Mouse (Mus musculus) neural tube, embryonic 13.5 days (tissue): ENCODE data around the gene Ube2c. TPM values are rescaled to one million over a fixed set of nuclear protein-coding genes. Genes with fewer than 3 reads are reported as not detected.

Source experiments
- ATAC-seq: fragments of 200-750 bp; cut with Nextera tagmentation; 2 replicates; pipeline ENCODE4 v1.8.0; 2017; ENCODE audit warnings: low read depth, mild to moderate bottlenecking, moderate TSS enrichment, moderate library complexity
- H3K27ac ChIP-seq: fragments of 300-500 bp; sonication (generic); replicated peaks from 2 replicates; pipeline ENCODE4 v1.5.1; 2015; ENCODE audit warnings: moderate library complexity, mild to moderate bottlenecking, inconsistent platforms
- H3K27me3 ChIP-seq: fragments of 300-500 bp; sonication (generic); 2 replicates; pipeline ENCODE4 v1.6.1; 2015; ENCODE audit warnings: mild to moderate bottlenecking, inconsistent platforms
- H3K36me3 ChIP-seq: fragments of 300-500 bp; sonication (generic); 2 replicates; pipeline ENCODE4 v1.6.1; 2015; ENCODE audit warnings: mild to moderate bottlenecking, inconsistent platforms
- H3K4me1 ChIP-seq: fragments of 300-500 bp; sonication (generic); replicated peaks from 2 replicates; pipeline ENCODE4 v1.6.1; 2015; ENCODE audit warnings: inconsistent platforms
- H3K4me2 ChIP-seq: fragments of 300-500 bp; sonication (generic); 2 replicates; pipeline ENCODE4 v1.6.1; 2015; ENCODE audit warnings: inconsistent platforms, mild to moderate bottlenecking, moderate library complexity
- H3K4me3 ChIP-seq: fragments of 300-500 bp; sonication (generic); 2 replicates; pipeline ENCODE4 v1.5.1; 2015; ENCODE audit warnings: mild to moderate bottlenecking, inconsistent platforms
- H3K9ac ChIP-seq: fragments of 300-500 bp; sonication (generic); 2 replicates; pipeline ENCODE4 v1.6.1; 2015; ENCODE audit warnings: moderate library complexity, mild to moderate bottlenecking, inconsistent platforms
- H3K9me3 ChIP-seq: fragments of 300-500 bp; sonication (generic); 2 replicates; pipeline ENCODE4 v1.6.1; 2016; ENCODE audit warnings: inconsistent platforms
- WGBS: fragments of 180-500 bp; shearing (Covaris S2); methylation state at CpG from one replicate; pipeline ENCODE4 v1.1.7; 2015; 5-methylcytosine and 5-hydroxymethylcytosine counted together
- polyA plus RNA-seq: library from polyadenylated mRNA; unstranded; fragments of >200 nt; fragmentation: Nextera tagmentation; extraction: Ambion mirVana; gene quantifications from 2 replicates; pipeline ENCODE4 v1.2.1, GENCODE M21; 2015

Ube2c gene
- polyA plus RNA-seq, 1 experiment from 2014 or later = 80.8 TPM

GRCm38 (mm10) chr2:164767812-164768540 is 1.7 kb upstream of the Ube2c start:
- Histone ChIP-seq H3K36me3 (peaks cover 48% of the 10 kb centered on the region), H3K27me3 (no peaks in the 10 kb centered on the region), H3K9me3 (no peaks in the 10 kb centered on the region), H3K9ac (no peak overlapping the region), H3K4me2 (no peak overlapping the region), H3K4me1 (peaks cover 26% of the 10 kb centered on the region), H3K4me3 (no peak overlapping the region), H3K27ac (no peak overlapping the region)
- no peak for ATAC-seq
- WGBS = 96% methylated on average over 15 of the region's 15 CpGs

GRCm38 (mm10) chr2:164770279-164770678 is 581 bp downstream of the Ube2c start:
- Histone ChIP-seq H3K27ac (no peak overlapping the region), H3K4me2 (peak overlapping the region; percentile 97), H3K27me3 (no peaks in the 10 kb centered on the region), H3K4me1 (peaks cover 26% of the 10 kb centered on the region), H3K4me3 (peak overlapping the region; percentile 67), H3K9ac (peak overlapping the region; percentile 70), H3K36me3 (peaks cover 32% of the 10 kb centered on the region), H3K9me3 (no peaks in the 10 kb centered on the region)
- ATAC-seq = peak; percentile 3; the same call in 1 of the 2 replicates
- WGBS = 4% methylated on average over 15 of the region's 15 CpGs

- peaks cover 26% of the 10 kb centered on the region for H3K4me1 ChIP-seq
- H3K4me3 ChIP-seq = peak overlapping the region; percentile 67
- H3K9ac ChIP-seq = peak overlapping the region; percentile 70; the same call in 1 of the 2 replicates
- no peak for ATAC-seq
- H3K36me3 ChIP-seq = peaks cover 24% of the 10 kb centered on the region
- no peak overlapping the region for H3K27ac ChIP-seq
- WGBS = 83% methylated on average over 8 of the region's 8 CpGs
- peak overlapping the region; percentile 97 for H3K4me2 ChIP-seq
- H3K27me3 ChIP-seq = no peaks in the 10 kb centered on the region
- no peaks in the 10 kb centered on the region for H3K9me3 ChIP-seq
These were observed 1.4 kb downstream of the Ube2c start for GRCm38 (mm10) chr2:164771123-164771522.

- 77% methylated on average over 14 of the region's 14 CpGs for WGBS
- Histone ChIP-seq H3K4me2 (no peak overlapping the region), H3K27ac (no peak overlapping the region)
These were observed 3.7 kb downstream of the Ube2c start for GRCm38 (mm10) chr2:164773229-164773988.

GRCm38 (mm10) chr2:164773989-164774364 is 4.3 kb downstream of the Ube2c start:
- ATAC-seq = no peak
- Histone ChIP-seq H3K4me2 (no peak overlapping the region), H3K4me1 (peaks cover 26% of the 10 kb centered on the region), H3K9me3 (no peaks in the 10 kb centered on the region), H3K9ac (no peak overlapping the region), H3K27me3 (no peaks in the 10 kb centered on the region), H3K4me3 (no peak overlapping the region), H3K36me3 (no peaks in the 10 kb centered on the region), H3K27ac (no peak overlapping the region)
- WGBS = 86% methylated on average over 5 of the region's 5 CpGs

More at GRCm38 (mm10) chr2:164773229-164773988, 3.7 kb downstream of the Ube2c start:
- peaks cover under 1% of the 10 kb centered on the region; the same call in 1 of the 2 replicates for H3K36me3 ChIP-seq
- no peak for ATAC-seq
- no peaks in the 10 kb centered on the region for H3K27me3 ChIP-seq
- H3K4me1 ChIP-seq = peaks cover 26% of the 10 kb centered on the region
- no peak overlapping the region for H3K4me3 ChIP-seq
- no peak overlapping the region for H3K9ac ChIP-seq
- H3K9me3 ChIP-seq = no peaks in the 10 kb centered on the region

GRCm38 (mm10) chr2:164776130-164776529 is 6.4 kb downstream of the Ube2c start:
- Histone ChIP-seq H3K4me3 (no peak overlapping the region), H3K9ac (no peak overlapping the region), H3K36me3 (no peaks in the 10 kb centered on the region), H3K4me2 (no peak overlapping the region), H3K9me3 (no peaks in the 10 kb centered on the region), H3K27ac (no peak overlapping the region), H3K4me1 (peaks cover 12% of the 10 kb centered on the region), H3K27me3 (no peaks in the 10 kb centered on the region)
- ATAC-seq = no peak
- WGBS = 92% methylated on average over 6 of the region's 6 CpGs

- ATAC-seq = no peak
- no peak overlapping the region for H3K27ac ChIP-seq
- peaks cover 5% of the 10 kb centered on the region for H3K4me1 ChIP-seq
- no peak overlapping the region for H3K4me2 ChIP-seq
- WGBS = 63% methylated on average over 17 of the region's 17 CpGs
- H3K9me3 ChIP-seq = no peaks in the 10 kb centered on the region
- H3K4me3 ChIP-seq = no peak overlapping the region
- no peaks in the 10 kb centered on the region for H3K36me3 ChIP-seq
- no peaks in the 10 kb centered on the region for H3K27me3 ChIP-seq
- no peak overlapping the region for H3K9ac ChIP-seq
These were observed 7.1 kb downstream of the Ube2c start for GRCm38 (mm10) chr2:164776801-164777200.

GRCm38 (mm10) chr2:164777246-164778014 is 7.7 kb downstream of the Ube2c start:
- no peak overlapping the region for H3K27ac ChIP-seq
- H3K9ac ChIP-seq = no peak overlapping the region
- 84% methylated on average over 30 of the region's 30 CpGs for WGBS
- H3K4me3 ChIP-seq = no peak overlapping the region
- no peak for ATAC-seq
- no peaks in the 10 kb centered on the region for H3K9me3 ChIP-seq
- H3K4me1 ChIP-seq = no peaks in the 10 kb centered on the region
- no peaks in the 10 kb centered on the region for H3K36me3 ChIP-seq
- H3K27me3 ChIP-seq = no peaks in the 10 kb centered on the region
- no peak overlapping the region for H3K4me2 ChIP-seq

- Histone ChIP-seq H3K4me3 (no peak overlapping the region), H3K27ac (no peak overlapping the region), H3K27me3 (no peaks in the 10 kb centered on the region), H3K9me3 (no peaks in the 10 kb centered on the region), H3K4me2 (no peak overlapping the region), H3K9ac (no peak overlapping the region), H3K4me1 (no peaks in the 10 kb centered on the region), H3K36me3 (no peaks in the 10 kb centered on the region)
- no peak for ATAC-seq
- WGBS = 90% methylated on average over 11 of the region's 11 CpGs
These were observed 8.3 kb downstream of the Ube2c start for GRCm38 (mm10) chr2:164778015-164778287.

GRCm38 (mm10) chr2:164778809-164779208 is 9.1 kb downstream of the Ube2c start:
- 88% methylated on average over 7 of the region's 7 CpGs for WGBS
- H3K4me3 ChIP-seq = no peak overlapping the region
- no peak overlapping the region for H3K4me2 ChIP-seq
- no peaks in the 10 kb centered on the region for H3K4me1 ChIP-seq
- H3K27me3 ChIP-seq = no peaks in the 10 kb centered on the region
- H3K27ac ChIP-seq = no peak overlapping the region
- no peak overlapping the region for H3K9ac ChIP-seq
- no peaks in the 10 kb centered on the region for H3K9me3 ChIP-seq
- ATAC-seq = no peak
- H3K36me3 ChIP-seq = no peaks in the 10 kb centered on the region

GRCm38 (mm10) chr2:164779481-164780086 is 9.9 kb downstream of the Ube2c start, which contains the start of gene Tnnc2:
Gene Tnnc2 (minus strand): TSS chr2:164779967.
- H3K27me3 ChIP-seq = no peaks in the 10 kb centered on the region
- H3K27ac ChIP-seq = no peak within 1 kb of the TSS
- no peak within 1 kb of the TSS for H3K4me2 ChIP-seq
- no peak within 1 kb of the TSS for H3K4me3 ChIP-seq
- no peaks in the 10 kb centered on the region for H3K36me3 ChIP-seq
- H3K9ac ChIP-seq = no peak within 1 kb of the TSS
- no peaks in the 10 kb centered on the region for H3K9me3 ChIP-seq
- 68% methylated on average over 8 of the region's 8 CpGs for WGBS
- no peak for ATAC-seq
- H3K4me1 ChIP-seq = peaks cover under 1% of the 10 kb centered on the region

GRCm38 (mm10) chr2:164781876-164782275 is 12.2 kb downstream of the Ube2c start:
- no peaks in the 10 kb centered on the region for H3K27me3 ChIP-seq
- no peak for ATAC-seq
- 77% methylated on average over 4 of the region's 4 CpGs for WGBS
- no peak overlapping the region for H3K4me3 ChIP-seq
- no peaks in the 10 kb centered on the region for H3K36me3 ChIP-seq
- no peak overlapping the region for H3K9ac ChIP-seq
- H3K4me1 ChIP-seq = peaks cover 20% of the 10 kb centered on the region
- H3K27ac ChIP-seq = no peak overlapping the region
- H3K9me3 ChIP-seq = no peaks in the 10 kb centered on the region
- H3K4me2 ChIP-seq = no peak overlapping the region
